Mouse (Mus musculus) hindbrain, embryonic 11.5 days (tissue): ENCODE data around the gene H2afj. TPM values are rescaled to one million over a fixed set of nuclear protein-coding genes. Genes with fewer than 3 reads are reported as not detected.
"Not testable (repeated sequence)": the region's sequence is repeated elsewhere in the genome, so short reads cannot be mapped to it uniquely, and the experiment has no call there.

Experiments
- ATAC-seq: fragments of 200-750 bp; cut with Nextera tagmentation; 2 replicates; pipeline ENCODE4 v1.8.0; 2017; ENCODE audit warnings: mild to moderate bottlenecking, moderate TSS enrichment, moderate library complexity; ENCODE audit not compliant: low FRiP score
- DNase-seq: peaks from one replicate; pipeline ENCODE4 v3.0.0-alpha.2; 2015; ENCODE audit warnings: low spot score
- H3K27ac ChIP-seq: fragments of 300-500 bp; sonication (generic); 2 replicates; pipeline ENCODE4 v1.5.1; 2014; ENCODE audit warnings: mild to moderate bottlenecking, low read depth, low read length
- H3K27me3 ChIP-seq: fragments of 300-500 bp; sonication (generic); 2 replicates; pipeline ENCODE4 v1.6.1; 2014; ENCODE audit warnings: mild to moderate bottlenecking, low read length, moderate library complexity, mixed read lengths; ENCODE audit not compliant: control insufficient read depth, insufficient read depth
- H3K36me3 ChIP-seq: fragments of 300-500 bp; sonication (generic); 2 replicates; pipeline ENCODE4 v1.6.1; 2014; ENCODE audit warnings: mild to moderate bottlenecking, low read length, moderate library complexity, mixed read lengths; ENCODE audit not compliant: control insufficient read depth, insufficient read depth
- H3K4me1 ChIP-seq: fragments of 300-500 bp; sonication (generic); replicated peaks from 2 replicates; pipeline ENCODE4 v1.6.1; 2014; ENCODE audit warnings: low read length, mixed read lengths; ENCODE audit not compliant: control insufficient read depth, insufficient read depth
- H3K4me2 ChIP-seq: fragments of 300-500 bp; sonication (generic); replicated peaks from 2 replicates; pipeline ENCODE4 v1.6.1; 2014; ENCODE audit warnings: mild to moderate bottlenecking, low read depth, low read length
- H3K4me3 ChIP-seq: fragments of 300-500 bp; sonication (generic); 2 replicates; pipeline ENCODE4 v1.5.1; 2014; ENCODE audit warnings: low read depth, low read length
- H3K9ac ChIP-seq: fragments of 300-500 bp; sonication (generic); 2 replicates; pipeline ENCODE4 v1.6.1; 2014; ENCODE audit warnings: low read depth, low read length
- H3K9me3 ChIP-seq: fragments of 300-500 bp; sonication (generic); 2 replicates; pipeline ENCODE4 v1.6.1; 2016; ENCODE audit warnings: low read length; ENCODE audit not compliant: control insufficient read depth
- WGBS: fragments of 180-500 bp; shearing (Covaris S2); extraction: QIAGEN DNeasy Blood & Tissue Kit; methylation state at CpG from one replicate; pipeline ENCODE4 v1.1.7; 2014; 5-methylcytosine and 5-hydroxymethylcytosine counted together
- polyA plus RNA-seq: library from polyadenylated mRNA; unstranded; fragments of >200 nt; fragmentation: Nextera tagmentation; extraction: Ambion mirVana; gene quantifications from 2 replicates; pipeline ENCODE4 v1.2.1, GENCODE M21; 2014

The H2afj gene
- polyA plus RNA-seq, 1 experiment from 2014 or later: 100 TPM

DNA sequence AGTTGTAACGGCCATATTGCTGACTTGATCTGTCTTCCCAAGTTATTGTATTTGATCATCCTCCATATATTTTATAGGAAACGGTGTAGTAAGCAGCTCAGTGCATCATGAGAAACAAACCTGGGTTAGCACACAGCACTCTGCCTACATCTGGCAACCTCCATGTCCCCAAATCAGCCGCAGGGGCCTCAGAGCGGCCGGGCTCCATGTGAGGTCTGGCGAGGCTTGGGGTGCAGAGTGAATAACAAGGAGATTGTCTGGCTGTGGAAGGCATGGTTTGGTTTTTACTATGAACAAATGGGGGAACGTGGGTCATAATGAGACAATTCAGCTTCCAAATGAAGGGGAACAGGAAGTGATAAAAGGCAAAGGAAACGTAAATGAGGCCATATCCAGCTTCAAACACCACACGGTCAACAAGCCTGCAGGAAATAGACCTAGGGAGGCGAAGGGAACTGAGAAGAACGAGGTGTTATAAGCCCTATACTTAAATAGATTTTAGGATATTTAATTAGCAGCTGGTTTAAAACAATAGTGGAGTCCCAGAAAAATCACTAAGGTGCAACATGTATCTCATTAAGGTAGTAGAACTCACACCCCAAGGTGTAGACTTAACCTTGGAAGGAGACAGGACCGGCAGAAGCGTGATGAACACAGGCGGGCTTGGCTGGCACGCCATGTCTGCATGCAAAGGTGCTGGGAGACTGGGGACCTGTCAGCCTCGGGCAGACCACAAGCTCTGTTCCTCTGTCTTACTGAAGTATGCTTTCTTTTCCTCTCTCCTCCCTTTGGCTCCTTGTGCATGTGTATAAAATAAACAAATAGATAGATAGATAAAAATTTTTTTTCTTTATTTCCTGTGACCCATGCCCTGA is 14.9 kb upstream of the H2afj start:
- no peak overlapping the region for H3K9ac ChIP-seq
- H3K36me3 ChIP-seq: no peaks in the 10 kb centered on the region
- H3K4me2 ChIP-seq: peak overlapping the region; percentile 49
- no peaks in the 10 kb centered on the region for H3K4me1 ChIP-seq
- H3K27ac ChIP-seq: no peak overlapping the region
- WGBS: 34% methylated on average over 16 of the region's 16 CpGs
- DNase-seq: no peak
- ATAC-seq: no peak
- 0 out of 2 replicates have a peak, but pooled peaks cover 2% of the 10 kb centered on the region for H3K27me3 ChIP-seq
- no peaks in the 10 kb centered on the region for H3K9me3 ChIP-seq
- peak overlapping the region; percentile 34 for H3K4me3 ChIP-seq

DNA sequence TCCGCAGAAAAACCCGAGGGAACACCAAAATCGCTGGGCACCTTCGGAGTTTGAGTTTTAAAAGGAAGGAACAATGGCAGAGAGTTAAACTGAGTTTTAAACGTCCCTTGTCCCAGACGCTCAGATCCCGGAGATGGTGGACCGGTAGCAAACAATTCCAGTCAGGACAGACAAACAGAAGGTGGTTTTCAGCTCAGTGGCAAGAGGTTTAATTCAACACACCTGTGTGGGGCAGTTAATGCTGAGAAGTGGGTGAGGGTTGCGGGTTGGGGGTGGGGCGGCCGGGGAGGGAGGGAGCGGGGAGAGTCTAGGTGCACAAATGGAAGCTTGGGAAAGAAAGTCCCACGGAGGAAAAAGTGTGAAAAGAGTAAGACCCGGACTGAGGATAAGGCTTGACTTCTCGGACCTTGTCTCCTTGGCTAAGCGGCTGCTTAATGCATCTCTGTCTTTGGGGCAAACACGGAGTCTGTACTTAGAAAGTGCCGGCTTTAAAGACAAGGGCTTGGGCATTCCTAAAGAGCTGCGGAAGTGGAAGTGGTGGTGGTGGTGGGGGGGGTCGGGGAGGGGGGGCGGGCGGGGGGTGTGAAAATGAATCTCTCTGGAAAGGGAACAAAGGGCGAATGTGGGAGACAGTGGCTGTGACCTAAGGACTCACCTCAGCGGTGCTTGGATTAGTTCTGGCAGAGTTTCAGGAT is 14.1 kb upstream of the H2afj start:
- Histone ChIP-seq H3K4me1 (no peaks in the 10 kb centered on the region), H3K4me3 (peak overlapping the region; percentile 34), H3K27ac (no peak overlapping the region), H3K9ac (no peak overlapping the region), H3K27me3 (0 out of 2 replicates have a peak, but pooled peaks cover 2% of the 10 kb centered on the region), H3K9me3 (no peaks in the 10 kb centered on the region), H3K4me2 (peak overlapping the region; percentile 49), H3K36me3 (no peaks in the 10 kb centered on the region)
- ATAC-seq (peak; percentile 44), DNase-seq (peak; percentile 43)
- 0% methylated on average over 22 of the region's 24 CpGs for WGBS

DNA sequence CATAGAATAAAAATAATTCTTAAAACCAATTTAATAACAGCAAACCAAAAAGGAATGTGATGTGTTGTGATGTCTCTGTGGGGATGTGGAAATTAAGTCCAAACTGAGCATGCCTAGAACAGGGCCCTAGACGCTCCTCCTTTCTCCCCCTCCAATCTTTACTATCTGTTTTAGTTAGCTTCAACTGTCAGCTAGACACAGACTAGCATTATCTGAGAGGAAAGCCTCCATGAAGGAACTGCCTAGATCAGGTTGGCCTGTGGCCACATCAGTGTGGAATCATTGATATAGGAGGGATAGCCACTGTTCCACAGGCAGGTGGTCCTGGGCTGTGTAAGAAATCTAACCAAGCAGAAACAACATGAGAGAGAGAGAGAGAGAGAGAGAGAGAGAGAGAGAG is 12.9 kb upstream of the H2afj start:
- DNase-seq (no peak), ATAC-seq (no peak)
- H3K27ac ChIP-seq: no peak overlapping the region
- no peaks in the 10 kb centered on the region for H3K36me3 ChIP-seq
- no peak overlapping the region for H3K4me2 ChIP-seq
- H3K9ac ChIP-seq: no peak overlapping the region
- 0 out of 2 replicates have a peak, but pooled peaks cover 2% of the 10 kb centered on the region for H3K27me3 ChIP-seq
- no peak overlapping the region for H3K4me3 ChIP-seq
- H3K9me3 ChIP-seq: no peaks in the 10 kb centered on the region
- no peaks in the 10 kb centered on the region for H3K4me1 ChIP-seq
- 62% methylated on average over 1 of the region's 1 CpGs for WGBS

DNA sequence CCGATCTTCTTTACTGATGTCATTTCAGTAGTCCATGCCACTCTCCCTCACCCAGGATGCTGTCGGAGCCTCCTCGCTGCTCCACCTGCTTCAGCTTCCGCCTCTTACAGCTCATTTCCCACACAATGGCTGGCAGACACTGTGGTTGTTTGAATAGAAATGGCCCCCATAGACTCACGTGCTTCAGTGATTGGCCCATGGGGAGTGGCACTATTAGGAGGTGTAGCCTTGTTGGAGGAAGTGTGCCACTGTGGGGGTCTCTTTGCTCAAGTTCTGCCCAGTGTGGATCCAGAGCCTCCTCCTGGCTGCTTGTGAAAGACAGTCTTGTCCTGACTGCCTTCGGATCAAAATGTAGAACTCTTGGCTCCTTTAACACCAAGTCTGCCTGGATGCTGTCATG is 12.2 kb upstream of the H2afj start:
- ATAC-seq (no peak), DNase-seq (no peak)
- 52% methylated on average over 6 of the region's 6 CpGs for WGBS
- Histone ChIP-seq H3K27me3 (0 out of 2 replicates have a peak, but pooled peaks cover 2% of the 10 kb centered on the region), H3K4me3 (no peak overlapping the region), H3K9me3 (no peaks in the 10 kb centered on the region), H3K27ac (no peak overlapping the region), H3K36me3 (no peaks in the 10 kb centered on the region), H3K4me2 (no peak overlapping the region), H3K4me1 (no peaks in the 10 kb centered on the region), H3K9ac (no peak overlapping the region)

DNA sequence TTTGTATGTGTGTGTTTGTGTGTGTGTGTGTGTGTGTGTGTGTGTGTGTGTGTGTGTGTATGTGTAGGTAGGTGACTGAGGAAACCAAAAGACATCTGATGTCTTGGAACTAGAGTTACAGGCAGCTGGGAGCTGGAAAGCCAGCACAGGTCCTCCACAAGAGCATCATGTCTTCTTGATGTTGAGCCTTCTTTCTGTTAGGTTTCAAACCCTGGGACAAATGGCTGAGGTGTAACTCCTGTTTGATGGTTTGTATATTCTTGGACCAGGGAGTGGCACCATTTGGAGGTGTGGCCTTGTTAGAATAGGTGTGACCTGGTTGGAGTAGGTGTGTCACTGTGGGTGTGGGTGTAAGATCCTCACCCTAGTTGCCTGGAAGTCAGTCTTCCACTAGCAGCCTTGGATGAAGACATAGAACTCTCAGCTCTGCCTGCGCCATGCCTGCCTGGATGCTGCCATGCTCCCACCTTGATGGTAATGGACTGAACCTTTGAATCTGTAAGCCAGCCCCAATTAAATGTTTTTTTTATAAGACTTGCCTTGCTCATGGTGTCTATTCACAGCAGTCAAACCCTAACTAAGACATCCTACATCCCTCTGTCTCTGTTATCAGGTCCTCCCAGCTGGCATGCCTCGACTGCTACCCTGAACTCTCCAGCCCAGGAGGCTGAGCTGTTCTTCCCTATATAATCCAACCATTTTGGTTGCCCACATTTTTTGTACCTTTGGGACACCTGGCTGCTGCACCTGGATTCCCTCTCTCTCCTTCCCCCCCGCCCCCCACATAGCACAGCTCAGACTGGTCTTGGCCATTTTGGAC is 10.0 kb upstream of the H2afj start:
- not testable (repeated sequence) for H3K36me3 ChIP-seq, H3K9ac ChIP-seq, DNase-seq, H3K4me3 ChIP-seq, H3K27me3 ChIP-seq, H3K4me1 ChIP-seq, H3K9me3 ChIP-seq, ATAC-seq, H3K4me2 ChIP-seq, H3K27ac ChIP-seq
- WGBS: 82% methylated on average over 3 of the region's 3 CpGs

DNA sequence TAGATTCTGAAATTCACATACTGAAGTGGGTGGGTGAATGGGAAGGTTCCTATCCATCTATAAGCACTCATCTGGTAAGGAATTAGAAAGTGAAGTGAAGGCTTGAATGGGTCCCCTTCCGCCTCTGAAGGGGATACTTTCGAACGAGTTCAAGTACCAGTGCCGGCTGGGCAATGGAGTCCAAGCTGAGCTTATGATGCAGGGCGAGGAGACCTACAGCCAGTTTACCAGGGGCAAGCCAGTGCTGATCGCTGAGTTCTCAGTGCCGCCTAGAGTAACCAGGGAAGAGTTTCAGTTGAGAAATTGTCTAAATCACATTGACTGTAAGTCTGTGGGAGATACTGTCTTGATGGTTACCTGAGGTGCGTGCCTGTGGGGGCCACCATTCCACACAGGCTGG is 7.3 kb upstream of the H2afj start:
- ATAC-seq (no peak), DNase-seq (no peak)
- no peak overlapping the region for H3K4me2 ChIP-seq
- no peaks in the 10 kb centered on the region for H3K27me3 ChIP-seq
- no peaks in the 10 kb centered on the region for H3K36me3 ChIP-seq
- H3K27ac ChIP-seq: no peak overlapping the region
- WGBS: 89% methylated on average over 8 of the region's 8 CpGs
- no peaks in the 10 kb centered on the region for H3K9me3 ChIP-seq
- no peak overlapping the region for H3K4me3 ChIP-seq
- peaks cover 2% of the 10 kb centered on the region; the same call in 1 of the 2 replicates for H3K4me1 ChIP-seq
- no peak overlapping the region for H3K9ac ChIP-seq

DNA sequence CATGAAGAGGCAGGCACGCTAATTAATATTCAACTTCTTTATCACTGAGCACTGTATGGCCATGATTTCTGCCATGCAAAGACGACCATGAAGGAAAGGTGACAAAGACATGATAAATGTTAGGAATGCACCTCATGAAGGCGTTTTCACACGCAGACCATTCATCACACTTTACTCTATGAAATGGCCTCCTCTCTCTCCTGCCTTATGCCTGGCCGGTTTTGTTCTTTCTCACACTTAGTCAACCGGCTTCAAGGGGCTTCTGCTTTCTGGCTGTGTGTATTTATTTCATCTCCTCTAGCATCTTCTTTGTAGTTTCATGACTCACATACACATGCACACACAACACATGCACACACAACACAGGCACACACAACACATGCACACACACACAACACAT is 6.8 kb upstream of the H2afj start:
- Histone ChIP-seq H3K36me3 (no peaks in the 10 kb centered on the region), H3K27me3 (no peaks in the 10 kb centered on the region), H3K4me2 (no peak overlapping the region), H3K9me3 (no peaks in the 10 kb centered on the region), H3K9ac (no peak overlapping the region), H3K4me1 (peaks cover 2% of the 10 kb centered on the region; the same call in 1 of the 2 replicates), H3K4me3 (no peak overlapping the region), H3K27ac (no peak overlapping the region)
- ATAC-seq: no peak
- WGBS: 86% methylated on average over 6 of the region's 6 CpGs
- no peak for DNase-seq

DNA sequence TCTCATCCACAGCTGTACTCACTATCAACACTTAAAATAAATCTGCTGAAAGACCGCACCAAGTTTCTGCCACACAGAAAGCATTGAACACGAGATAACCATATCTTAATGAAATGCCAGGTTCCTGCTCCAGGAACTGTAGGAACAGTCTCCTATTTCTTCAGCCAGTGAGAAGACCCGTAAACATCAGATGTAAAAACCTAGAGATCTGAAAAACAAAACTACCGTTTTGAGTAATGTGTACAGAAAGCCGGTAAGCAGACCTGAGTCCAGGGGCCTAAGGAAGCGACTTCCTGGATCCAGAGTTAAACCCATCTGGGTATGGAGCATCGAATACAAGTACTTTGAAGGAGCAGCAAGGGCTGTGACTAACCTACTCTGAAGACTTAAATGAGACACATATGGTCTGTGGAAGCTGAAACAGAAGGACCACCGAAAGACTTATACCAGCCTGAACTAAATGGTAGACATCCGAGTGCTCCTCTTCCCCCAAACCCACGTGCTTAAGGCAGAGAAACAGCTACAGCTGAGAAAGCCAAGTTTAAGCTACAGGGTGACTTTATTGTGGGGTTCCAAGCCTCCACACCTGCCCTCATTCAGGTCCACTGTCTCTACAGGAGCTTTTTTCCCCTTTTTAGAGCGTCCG is 4.8 kb upstream of the H2afj start:
- Histone ChIP-seq H3K4me2 (peak overlapping the region; percentile 83), H3K27ac (peak overlapping the region; percentile 100), H3K36me3 (no peaks in the 10 kb centered on the region), H3K9ac (peak overlapping the region; percentile 99), H3K4me3 (peak overlapping the region; percentile 69), H3K4me1 (peaks cover 2% of the 10 kb centered on the region; the same call in 1 of the 2 replicates), H3K27me3 (no peaks in the 10 kb centered on the region), H3K9me3 (no peaks in the 10 kb centered on the region)
- no peak; the same call in 1 of the 2 replicates for ATAC-seq
- 24% methylated on average over 11 of the region's 12 CpGs for WGBS
- no peak for DNase-seq
